Mouse (Mus musculus) kidney, postnatal 0 days (tissue): ENCODE results near the gene Yif1b. TPM values are rescaled to one million over a fixed set of nuclear protein-coding genes. Genes with fewer than 3 reads are reported as not detected.
A peak's percentile ranks its signal among the peaks of the same experiment; 100 is the strongest.

Experiments
- ATAC-seq: fragments of 200-750 bp; cut with Nextera tagmentation; replicated peaks from 2 replicates; pipeline ENCODE4 v1.8.0; 2017; ENCODE audit warnings: low read depth, moderate number of reproducible peaks, moderate TSS enrichment, moderate library complexity; ENCODE audit not compliant: low FRiP score
- DNase-seq: peaks from one replicate; pipeline ENCODE4 v3.0.0-alpha.2; 2016; ENCODE audit warnings: low spot score
- H3K27ac ChIP-seq: fragments of 300-500 bp; sonication (generic); 2 replicates; pipeline ENCODE4 v1.5.1; 2014; ENCODE audit warnings: mild to moderate bottlenecking
- H3K27me3 ChIP-seq: fragments of 300-500 bp; sonication (generic); 2 replicates; pipeline ENCODE4 v1.6.1; 2014; ENCODE audit warnings: low read length, mixed read lengths; ENCODE audit not compliant: insufficient read depth
- H3K36me3 ChIP-seq: fragments of 300-500 bp; sonication (generic); 2 replicates; pipeline ENCODE4 v1.6.1; 2014; ENCODE audit warnings: low read length, mixed read lengths; ENCODE audit not compliant: insufficient read depth
- H3K4me1 ChIP-seq: fragments of 300-500 bp; sonication (generic); replicated peaks from 2 replicates; pipeline ENCODE4 v1.6.1; 2014; ENCODE audit warnings: antibody characterized with exemption, low read length, mixed read lengths; ENCODE audit not compliant: insufficient read depth
- H3K4me2 ChIP-seq: fragments of 300-500 bp; sonication (generic); 2 replicates; pipeline ENCODE4 v1.6.1; 2014; ENCODE audit warnings: mild to moderate bottlenecking, low read length, moderate library complexity, mixed read lengths
- H3K4me3 ChIP-seq: fragments of 300-500 bp; sonication (generic); replicated peaks from 2 replicates; pipeline ENCODE4 v1.5.1; 2014; ENCODE audit warnings: low read depth, low read length
- H3K9ac ChIP-seq: fragments of 300-500 bp; sonication (generic); 2 replicates; pipeline ENCODE4 v1.6.1; 2014; ENCODE audit warnings: low read depth, low read length
- H3K9me3 ChIP-seq: fragments of 300-500 bp; sonication (generic); replicated peaks from 2 replicates; pipeline ENCODE4 v1.6.1; 2016; ENCODE audit warnings: low read length, inconsistent platforms, mixed read lengths
- CTCF ChIP-seq: IDR thresholded peaks from 2 replicates; pipeline ENCODE4 v1.5.1; 2016; ENCODE audit warnings: antibody characterized with exemption, low read depth, mild to moderate bottlenecking, moderate library complexity
- WGBS: fragments of 180-500 bp; shearing (Covaris S2); extraction: QIAGEN DNeasy Blood & Tissue Kit; methylation state at CpG from one replicate; pipeline ENCODE4 v1.1.7; 2014; 5-methylcytosine and 5-hydroxymethylcytosine counted together
- polyA plus RNA-seq: library from polyadenylated mRNA; unstranded; fragments of >200 nt; fragmentation: Nextera tagmentation; extraction: Ambion mirVana; gene quantifications from 2 replicates; pipeline ENCODE4 v1.2.1, GENCODE M21; 2015

Yif1b gene
- polyA plus RNA-seq, 1 experiment from 2014 or later: 121 TPM

DNA sequence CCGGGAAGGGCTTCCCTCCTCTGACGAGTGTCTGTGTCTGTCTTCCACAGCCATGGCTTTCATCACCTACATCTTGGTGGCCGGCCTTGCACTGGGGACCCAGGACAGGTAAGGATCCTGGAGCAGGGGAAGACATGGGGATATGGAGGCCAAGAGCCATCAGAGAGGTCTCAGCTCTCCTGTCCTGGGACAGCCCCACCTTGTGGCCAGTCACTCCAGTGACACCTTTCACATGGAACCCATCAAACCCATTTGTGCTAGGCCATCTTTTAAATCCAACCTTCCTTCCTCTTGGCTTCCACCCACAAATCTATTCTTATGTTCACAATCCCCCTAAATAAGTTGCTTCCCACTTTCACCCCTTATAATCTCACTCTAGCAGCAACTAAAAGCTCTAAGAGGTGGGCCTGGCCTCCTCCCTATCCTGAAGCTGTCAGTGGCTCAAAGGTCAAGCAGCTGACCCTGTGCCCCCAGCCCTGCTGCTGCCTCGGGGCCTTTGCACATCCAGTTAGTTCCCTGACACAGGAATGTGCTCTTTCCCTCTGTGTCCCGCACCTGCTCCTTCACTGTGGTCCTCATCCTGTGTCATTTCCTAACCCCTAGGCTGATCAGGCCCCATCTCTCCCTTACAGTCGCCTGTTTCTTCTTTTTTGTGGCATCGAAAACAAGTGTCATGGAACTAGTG is 6.7 kb downstream of the Yif1b start:
- no peak for DNase-seq
- no peak overlapping the region for H3K4me2 ChIP-seq
- ATAC-seq: no peak

DNA sequence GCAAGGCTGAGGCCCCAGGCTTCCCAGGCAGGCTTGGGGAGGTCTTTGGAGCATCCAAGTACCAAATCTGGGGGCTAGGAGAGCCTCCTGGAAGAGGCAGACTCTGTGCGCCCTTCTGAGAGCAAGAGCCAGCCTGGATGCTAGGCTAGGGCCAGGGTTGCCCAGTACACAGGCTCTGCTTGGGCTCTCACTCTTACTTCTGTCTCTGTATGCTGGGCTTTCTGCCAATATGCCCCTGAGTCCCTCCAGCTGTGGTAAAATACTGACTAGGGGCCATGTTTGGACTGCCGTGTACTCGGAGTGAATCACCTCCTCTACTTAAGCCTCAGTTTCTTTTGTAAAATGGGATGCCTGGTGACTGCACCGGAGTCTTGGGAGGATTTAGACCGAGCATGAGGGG is 7.9 kb downstream of the Yif1b start:
- peaks cover 3% of the 10 kb centered on the region for H3K4me1 ChIP-seq
- H3K9me3 ChIP-seq: no peaks in the 10 kb centered on the region
- 78% methylated on average over 5 of the region's 5 CpGs for WGBS
- no peak for DNase-seq
- H3K4me2 ChIP-seq: no peak overlapping the region
- no peak for ATAC-seq
- no peak for TF ChIP-seq CTCF
- no peaks in the 10 kb centered on the region for H3K27me3 ChIP-seq
- no peak overlapping the region for H3K4me3 ChIP-seq
- no peak overlapping the region for H3K9ac ChIP-seq
- H3K36me3 ChIP-seq: 0 out of 2 replicates have a peak, but pooled peaks cover 10% of the 10 kb centered on the region
- H3K27ac ChIP-seq: no peak overlapping the region

More for the DNA sequence above, 6.7 kb downstream of the Yif1b start:
- H3K9me3 ChIP-seq: no peaks in the 10 kb centered on the region
- H3K4me3 ChIP-seq: no peak overlapping the region
- 79% methylated on average over 7 of the region's 7 CpGs for WGBS
- peaks cover 3% of the 10 kb centered on the region for H3K4me1 ChIP-seq
- no peak overlapping the region for H3K9ac ChIP-seq
- H3K27me3 ChIP-seq: no peaks in the 10 kb centered on the region
- peak; percentile 70 for TF ChIP-seq CTCF
- 0 out of 2 replicates have a peak, but pooled peaks cover 10% of the 10 kb centered on the region for H3K36me3 ChIP-seq
- H3K27ac ChIP-seq: no peak overlapping the region

DNA sequence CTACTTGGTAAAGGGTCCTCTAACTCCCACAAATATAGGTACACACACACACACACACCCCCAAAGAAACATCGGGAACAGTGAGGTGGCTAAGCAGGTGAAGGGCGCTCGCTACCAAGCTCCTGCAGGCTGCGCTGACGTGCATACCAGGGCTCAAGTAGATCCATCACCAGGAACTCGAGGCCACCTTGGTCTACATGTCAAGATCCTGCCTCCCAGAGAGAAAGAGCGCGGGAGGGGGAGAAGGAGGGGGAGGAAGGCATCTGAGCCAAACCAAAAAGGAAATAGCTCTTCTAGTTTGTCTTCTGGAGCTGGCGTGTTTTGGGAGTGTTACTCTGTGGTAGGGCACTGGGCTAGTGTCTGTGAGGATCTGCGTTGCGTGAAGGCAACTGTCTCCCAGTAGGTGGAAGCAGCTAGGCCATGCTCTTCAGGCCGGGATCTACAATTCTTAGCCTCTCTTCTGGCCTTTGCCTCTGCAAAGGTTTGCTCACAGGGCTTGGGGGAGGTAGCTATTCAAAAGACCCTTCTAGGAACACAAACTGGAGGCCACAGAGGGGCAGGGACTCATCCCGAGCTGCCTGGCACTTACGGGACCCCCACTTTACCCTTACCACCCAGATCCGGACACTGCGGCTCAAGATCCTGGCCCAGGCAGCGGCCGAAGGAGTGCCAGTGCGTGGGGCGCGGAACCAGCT is 8.6 kb downstream of the Yif1b start:
- DNase-seq: no peak
- 79% methylated on average over 21 of the region's 21 CpGs for WGBS
- no peak overlapping the region for H3K4me3 ChIP-seq
- H3K4me1 ChIP-seq: peaks cover 3% of the 10 kb centered on the region
- no peaks in the 10 kb centered on the region for H3K27me3 ChIP-seq
- no peak for TF ChIP-seq CTCF
- H3K9ac ChIP-seq: no peak overlapping the region
- H3K4me2 ChIP-seq: no peak overlapping the region; the same call in 1 of the 2 replicates
- no peaks in the 10 kb centered on the region for H3K9me3 ChIP-seq
- ATAC-seq: no peak
- H3K27ac ChIP-seq: no peak overlapping the region
- H3K36me3 ChIP-seq: 0 out of 2 replicates have a peak, but pooled peaks cover 10% of the 10 kb centered on the region

DNA sequence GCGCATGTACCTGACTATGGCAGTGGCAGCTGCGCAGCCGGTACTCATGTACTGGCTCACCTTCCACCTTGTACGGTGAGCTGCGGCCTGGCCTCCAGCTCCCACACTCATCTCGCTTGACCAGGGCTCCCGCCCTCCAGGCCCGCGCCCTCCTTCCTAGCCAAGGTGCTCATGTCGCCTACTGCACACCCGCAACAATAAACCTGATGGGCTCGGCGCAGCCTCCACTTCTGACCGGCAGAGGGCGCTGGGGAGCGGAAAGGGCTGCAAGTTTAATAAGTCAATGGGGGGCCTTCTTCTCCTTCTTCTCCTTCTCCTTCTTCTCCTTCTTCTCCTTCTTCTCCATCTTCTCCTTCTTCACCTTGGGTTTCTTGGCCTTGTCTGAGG is 9.2 kb downstream of the Yif1b start:
- 33% methylated on average over 16 of the region's 16 CpGs for WGBS
- H3K27me3 ChIP-seq: no peaks in the 10 kb centered on the region
- no peak; the same call in 1 of the 2 replicates for ATAC-seq
- H3K9ac ChIP-seq: no peak overlapping the region
- H3K4me1 ChIP-seq: peaks cover 3% of the 10 kb centered on the region
- H3K9me3 ChIP-seq: no peaks in the 10 kb centered on the region
- 0 out of 2 replicates have a peak, but pooled peaks cover 10% of the 10 kb centered on the region for H3K36me3 ChIP-seq
- peak; percentile 96 for TF ChIP-seq CTCF
- H3K4me2 ChIP-seq: peak overlapping the region; percentile 59
- DNase-seq: peak; percentile 83
- no peak overlapping the region for H3K27ac ChIP-seq
- peak overlapping the region; percentile 26 for H3K4me3 ChIP-seq

DNA sequence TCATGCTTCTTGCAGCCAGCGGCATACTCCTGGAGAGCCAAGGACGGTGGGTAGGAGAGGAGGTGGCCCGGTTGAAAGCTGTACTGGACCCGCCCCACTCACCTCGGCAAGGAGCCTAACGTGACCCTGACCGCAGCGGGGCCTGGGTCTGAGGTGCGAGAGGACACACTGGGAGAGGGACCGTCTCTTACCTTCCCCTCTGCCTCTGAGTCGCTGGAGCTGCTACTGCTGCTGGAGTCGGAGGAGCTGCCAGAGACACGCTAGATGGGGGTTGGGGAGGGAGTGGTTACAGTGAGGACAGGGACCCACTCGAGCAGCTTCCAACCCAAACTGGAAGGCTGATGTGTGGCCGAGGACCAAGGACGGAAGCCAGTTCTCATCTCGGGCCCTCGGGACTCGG is 9.6 kb downstream of the Yif1b start:
- WGBS: 20% methylated on average over 19 of the region's 19 CpGs

GRCm38 (mm10) chr7:29248261-29248841 is 10.2 kb downstream of the Yif1b start, which contains the start of gene 2200002D01Rik:
Gene 2200002D01Rik, minus strand, starts transcription at chr7:29248466.
- Histone ChIP-seq H3K9ac (peak within 1 kb of the TSS; percentile 46), H3K4me2 (peak within 1 kb of the TSS; percentile 59), H3K36me3 (0 out of 2 replicates have a peak, but pooled peaks cover 10% of the 10 kb centered on the region), H3K27ac (peak within 1 kb of the TSS; percentile 61), H3K4me3 (peak within 1 kb of the TSS; percentile 26), H3K27me3 (no peaks in the 10 kb centered on the region), H3K9me3 (no peaks in the 10 kb centered on the region), H3K4me1 (peaks cover 4% of the 10 kb centered on the region)
- WGBS: 16% methylated on average over 20 of the region's 20 CpGs
- DNase-seq: peak; percentile 55
- TF ChIP-seq CTCF: peak; percentile 29; the same call in 1 of the 2 replicates
- ATAC-seq: peak; percentile 72

More for the DNA sequence above, 9.6 kb downstream of the Yif1b start:
- TF ChIP-seq CTCF: no peak
- Histone ChIP-seq H3K27ac (peak overlapping the region; percentile 61), H3K9me3 (no peaks in the 10 kb centered on the region), H3K36me3 (0 out of 2 replicates have a peak, but pooled peaks cover 10% of the 10 kb centered on the region), H3K27me3 (no peaks in the 10 kb centered on the region), H3K4me1 (peaks cover 3% of the 10 kb centered on the region), H3K4me2 (peak overlapping the region; percentile 59), H3K9ac (peak overlapping the region; percentile 46), H3K4me3 (peak overlapping the region; percentile 26)
- ATAC-seq (0 out of 2 replicates have a peak, but pooled peaks have one; percentile 9), DNase-seq (no peak)
